Mouse (Mus musculus): ENCODE data around the gene Ppp4r3b.
A peak's percentile ranks its signal among the peaks of the same experiment; 100 is the strongest.

Ppp4r3b gene

DNA sequence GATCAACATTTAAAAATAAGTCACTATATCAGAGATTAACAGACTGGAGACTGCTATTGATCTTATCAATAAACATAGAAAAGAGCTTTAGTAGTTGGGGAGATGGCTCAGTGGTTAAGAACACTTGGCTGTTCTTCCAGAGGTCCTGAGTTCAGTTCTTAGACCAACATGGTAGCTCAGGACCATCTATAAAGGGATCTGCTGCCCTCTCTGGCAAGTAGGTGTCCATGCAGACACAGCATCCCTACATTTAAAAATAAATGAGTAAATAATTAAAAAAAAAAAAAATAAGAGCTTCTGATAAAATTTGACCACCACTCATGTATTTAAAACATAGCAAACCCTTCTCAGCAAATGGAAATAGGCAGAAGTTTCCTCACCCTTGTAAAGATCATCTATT, 65.4 kb downstream of the Ppp4r3b start:
- DNase-seq (ENCODE audit: low spot score): no peak

DNA sequence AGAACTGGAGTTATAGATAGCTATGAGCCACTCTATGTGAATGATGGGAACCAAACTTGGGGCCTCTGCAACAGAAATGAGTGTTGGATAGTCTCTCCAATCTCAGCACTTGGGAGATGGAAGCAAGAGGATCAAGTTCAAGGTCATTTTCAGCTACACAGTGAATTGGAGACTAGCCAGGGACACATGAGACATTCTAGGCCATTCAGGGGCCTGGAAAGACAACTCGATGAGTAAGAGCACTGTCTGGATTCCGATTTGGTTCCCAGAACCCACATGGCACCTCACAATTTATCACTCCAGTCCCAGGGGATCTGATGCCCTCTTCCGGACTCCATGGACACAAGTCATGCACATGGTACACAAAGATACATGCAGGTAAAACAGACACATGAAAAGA, 65.9 kb downstream of the Ppp4r3b start:
- DNase-seq (ENCODE audit: low spot score): peak; percentile 46

DNA sequence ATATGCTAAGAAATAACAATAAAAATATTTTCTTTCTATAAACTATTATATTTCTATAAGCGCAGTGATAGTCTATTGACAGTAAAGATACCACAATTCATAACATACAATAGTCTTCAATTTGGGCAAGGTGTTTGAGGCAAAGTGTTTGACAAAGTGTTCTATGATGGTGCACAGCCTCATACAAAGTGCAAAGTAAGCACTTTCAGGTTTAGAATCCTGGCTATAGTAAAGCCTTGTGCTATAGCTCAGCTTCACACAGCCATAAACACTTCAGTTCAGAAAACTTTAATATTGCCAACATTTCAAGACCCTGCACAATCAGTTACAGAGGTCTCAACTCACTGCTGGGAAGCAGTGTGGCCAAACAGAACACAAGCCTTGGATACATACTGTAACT, 66.7 kb downstream of the Ppp4r3b start:
- no peak for DNase-seq (ENCODE audit: low spot score)

DNA sequence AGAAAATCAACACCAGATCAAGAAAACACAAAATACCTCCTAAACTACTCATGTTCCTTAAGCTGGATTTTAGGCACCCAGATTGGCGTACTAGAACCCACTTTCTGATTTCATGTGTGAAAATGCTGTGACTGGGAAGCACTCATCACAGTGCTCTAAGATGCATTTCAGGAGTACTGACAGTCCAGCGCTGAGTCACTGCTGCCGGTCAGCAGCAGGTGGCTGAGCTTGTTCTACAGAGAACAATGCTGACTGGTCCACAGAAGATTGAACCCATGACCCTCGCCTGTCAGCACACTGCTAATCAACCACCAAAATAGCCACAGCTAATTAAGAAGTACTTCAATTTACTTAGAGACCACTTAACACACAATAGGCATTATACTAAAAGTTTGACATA, 69.3 kb downstream of the Ppp4r3b start:
- no peak for DNase-seq (ENCODE audit: low spot score)

DNA sequence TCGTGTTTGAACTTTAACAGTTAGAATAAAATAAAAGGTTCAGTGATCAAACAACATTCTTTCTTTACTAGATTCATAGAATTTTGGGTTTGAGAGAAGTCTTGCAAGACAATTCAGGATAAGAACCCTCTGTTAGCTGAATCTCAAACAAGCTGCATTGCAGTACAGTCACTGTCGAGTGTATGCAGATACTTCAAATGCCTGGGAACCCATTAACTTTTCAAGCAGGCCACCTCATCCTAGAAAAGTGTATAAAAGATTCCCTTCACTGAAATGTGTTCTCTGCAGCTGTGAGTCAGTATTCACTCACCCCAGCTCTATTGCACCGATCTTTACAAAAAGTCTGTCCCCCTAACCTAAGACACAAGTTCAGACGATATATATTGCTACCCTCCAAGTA, 73.3 kb downstream of the Ppp4r3b start:
- DNase-seq (ENCODE audit: low spot score): no peak

DNA sequence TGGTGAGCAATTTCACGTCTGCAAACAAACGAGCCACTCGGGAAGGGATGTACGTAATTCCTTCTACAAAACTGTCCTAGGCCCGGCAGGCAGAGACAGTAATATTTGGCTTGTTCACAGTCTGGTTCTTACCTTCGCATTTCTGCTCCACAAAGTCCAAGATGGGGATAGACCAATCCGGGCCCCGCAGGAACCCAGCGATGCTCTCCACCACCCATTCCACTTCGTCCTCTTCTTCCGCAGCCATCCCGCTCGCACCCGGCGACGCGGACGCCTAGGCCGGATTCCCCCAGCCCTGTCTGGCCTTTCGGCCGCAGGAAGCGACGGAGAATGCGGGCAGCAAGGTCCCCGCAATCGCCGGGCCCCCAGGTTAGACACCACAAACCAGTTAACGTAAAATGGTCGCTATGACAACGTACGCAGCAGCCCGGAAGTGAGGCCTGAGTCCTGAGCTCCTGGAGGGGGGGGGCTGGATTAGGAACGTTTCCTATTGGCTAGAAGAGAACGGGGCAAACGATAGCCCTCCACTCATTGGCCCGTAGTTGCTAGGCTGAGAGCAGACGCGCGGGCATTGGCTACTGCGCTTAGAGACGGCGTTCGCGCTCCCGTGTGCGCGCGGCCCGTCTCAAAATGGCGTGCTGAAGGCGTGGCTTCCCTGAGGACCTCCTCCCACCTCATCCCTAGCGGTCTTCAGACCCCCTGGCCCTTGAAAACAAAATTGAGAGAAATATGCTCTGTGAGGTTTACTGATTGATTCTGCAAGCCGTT, 74.4 kb downstream of the Ppp4r3b start, which contains the start of gene Cfap36:
Gene Cfap36, minus strand, starts transcription at position 527 of the 768 bp plus-strand sequence.
- peak; percentile 99 for DNase-seq (ENCODE audit: low spot score)

DNA sequence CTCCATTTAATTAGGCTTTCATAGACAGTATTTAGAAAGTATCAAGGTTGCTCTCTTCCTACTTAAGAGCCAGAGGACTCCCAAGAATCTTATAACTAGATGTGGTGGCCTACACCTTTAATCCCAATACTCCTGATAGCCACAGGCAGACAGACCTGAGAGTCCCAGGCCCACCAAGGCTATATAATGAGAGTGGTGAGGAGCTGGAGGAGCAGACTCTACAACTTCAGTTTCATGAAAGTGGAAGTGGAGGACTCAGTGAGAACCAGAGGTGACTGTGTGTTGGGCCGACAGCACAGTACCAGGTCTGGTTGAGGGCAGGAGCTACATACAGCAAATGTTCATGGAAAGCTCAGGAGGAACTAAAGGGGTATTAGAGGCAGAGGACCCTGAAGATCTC, 75.0 kb downstream of the Ppp4r3b start:
- no peak for DNase-seq (ENCODE audit: low spot score)

DNA sequence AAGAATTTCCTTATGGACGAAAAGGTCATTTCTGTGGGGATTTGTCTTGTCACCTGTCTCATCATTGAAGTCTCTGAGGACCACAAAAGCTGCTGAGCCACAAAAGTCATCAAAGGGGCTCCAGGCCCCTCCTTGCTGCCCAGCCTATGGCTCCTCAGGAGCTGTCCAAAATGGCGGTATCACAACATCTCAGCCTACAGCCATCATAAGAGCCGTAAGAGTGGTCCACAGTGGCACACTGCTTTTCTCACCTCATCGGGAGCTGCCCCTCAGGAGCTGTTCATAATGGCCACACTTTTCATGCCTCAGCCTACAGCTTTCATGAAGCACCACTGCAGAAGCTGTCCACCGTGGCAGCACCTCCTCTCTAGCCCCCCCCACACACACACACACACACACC, 75.7 kb downstream of the Ppp4r3b start:
- no peak for DNase-seq (ENCODE audit: low spot score)

DNA sequence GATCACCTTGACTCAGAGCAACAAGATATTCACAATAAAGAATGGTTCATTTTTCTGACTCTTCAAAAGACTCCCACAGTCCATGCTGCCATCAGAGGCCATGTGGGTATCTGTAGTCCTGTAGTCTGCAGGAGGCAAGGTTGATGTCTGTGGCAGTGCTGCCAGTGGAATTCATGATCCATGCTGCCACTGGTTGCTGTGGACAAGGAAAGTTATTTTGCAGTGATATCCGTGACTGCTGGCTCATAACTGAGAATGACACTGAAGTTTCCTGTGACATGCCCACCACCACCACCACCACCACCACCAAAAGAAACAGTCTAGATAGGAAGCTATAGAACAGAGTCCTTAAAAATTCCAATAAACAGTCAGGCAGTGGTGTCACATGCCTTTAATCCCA, 82.0 kb downstream of the Ppp4r3b start:
- DNase-seq (ENCODE audit: low spot score): no peak

DNA sequence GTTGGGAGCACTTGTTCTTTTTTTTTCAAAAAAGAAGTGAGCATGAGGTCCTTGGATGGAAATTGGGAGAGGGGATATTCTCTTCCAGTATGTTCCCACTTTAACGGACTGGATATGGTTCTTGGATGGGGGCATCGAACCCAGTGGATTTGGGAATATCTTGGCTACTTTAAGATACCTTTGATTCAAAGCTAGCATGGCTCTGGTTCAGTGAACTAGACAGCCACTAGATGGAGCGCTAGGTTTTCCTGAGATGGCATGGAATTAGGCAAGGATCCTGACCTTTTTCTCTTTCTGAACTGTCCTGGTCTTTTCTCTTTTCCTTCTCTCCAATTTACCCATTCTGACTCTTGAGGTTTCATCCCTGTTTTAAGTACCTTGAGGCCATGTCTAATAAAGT, 95.1 kb downstream of the Ppp4r3b start:
- peak; percentile 79 for DNase-seq (ENCODE audit: low spot score)

All from MN1 (cell line).